Mouse (Mus musculus) gastrocnemius, postnatal 36 days (tissue): ENCODE measurements around the gene Yju2. TPM values are rescaled to one million over a fixed set of nuclear protein-coding genes. Genes with fewer than 3 reads are reported as not detected.
A peak's percentile ranks its signal among the peaks of the same experiment; 100 is the strongest.

Experiments
- DNase-seq, 2 experiments: peaks; one replicate each; pipeline ENCODE4 v3.0.0; 2022
- intact Hi-C: fragments of 180-260 bp; cut with DNase I; formaldehyde crosslinking; loops from one replicate; pipeline ENCODE4 v1.15.1; 2025
- total RNA-seq, 2 experiments: library from RNA; stranded (reverse); gene quantifications; 2 replicates each; pipeline ENCODE4 v1.2.3; 2021

Gene Yju2
- total RNA-seq, 2 experiments from 2014 or later, result 7.8 to 8.8 TPM

- DNase-seq, result no peak
- intact Hi-C loops, result no loop called here
These were observed 1.2 kb downstream of the Yju2 start for GRCm38 (mm10) chr17:55959946-55960740.

GRCm38 (mm10) chr17:55960791-55961190 lies 1.9 kb downstream of the Yju2 start:
- intact Hi-C loops, result no loop called here
- DNase-seq, result no peak

GRCm38 (mm10) chr17:55961631-55962030 lies 2.7 kb downstream of the Yju2 start:
- no peak for DNase-seq
- intact Hi-C loops, result no loop called here

GRCm38 (mm10) chr17:55963171-55963570 lies 4.3 kb downstream of the Yju2 start:
- DNase-seq, result no peak
- intact Hi-C loops, result no loop called here

- intact Hi-C loops, result no loop called here
- no peak for DNase-seq
These were observed 5.6 kb downstream of the Yju2 start for GRCm38 (mm10) chr17:55964496-55964895.

- intact Hi-C loops, result no loop called here
- DNase-seq, result no peak
These were observed 6.1 kb downstream of the Yju2 start for GRCm38 (mm10) chr17:55964996-55965395.

- no peak for DNase-seq
- intact Hi-C loops, result no loop called here
These were observed 8.3 kb downstream of the Yju2 start for GRCm38 (mm10) chr17:55967186-55967585.

- intact Hi-C loops, result no loop called here
- DNase-seq, result no peak
These were observed 9.3 kb downstream of the Yju2 start for GRCm38 (mm10) chr17:55968210-55968609.

GRCm38 (mm10) chr17:55969560-55969959 lies 10.7 kb downstream of the Yju2 start:
- intact Hi-C loops, result no loop called here
- no peak for DNase-seq

GRCm38 (mm10) chr17:55969966-55970891 lies 11.3 kb downstream of the Yju2 start, which contains the start of gene Shd:
Gene Shd (plus strand): TSS chr17:55970467.
- DNase-seq, result no peak
- intact Hi-C loops, result no loop called here

GRCm38 (mm10) chr17:55971453-55971852 lies 12.6 kb downstream of the Yju2 start:
- intact Hi-C loops, result no loop called here
- no peak for DNase-seq

- DNase-seq, result peak; percentile 73 to 76
- intact Hi-C loops, result no loop called here
These were observed 17.5 kb downstream of the Yju2 start for GRCm38 (mm10) chr17:55976255-55976862.

- no peak for DNase-seq
- intact Hi-C loops, result no loop called here
These were observed 18.4 kb downstream of the Yju2 start for GRCm38 (mm10) chr17:55977301-55977700.

GRCm38 (mm10) chr17:55986030-55986961 lies 27.4 kb downstream of the Yju2 start, which contains the start of gene Fsd1:
Gene Fsd1 (plus strand): TSS chr17:55986509.
- intact Hi-C loops, result no loop called here
- no peak for DNase-seq

GRCm38 (mm10) chr17:55990278-55990898 lies 31.5 kb downstream of the Yju2 start:
- intact Hi-C loops, result no loop called here
- DNase-seq, result no peak

GRCm38 (mm10) chr17:55996007-55996406 lies 37.1 kb downstream of the Yju2 start:
- intact Hi-C loops, result no loop called here
- peak in 1 of 2 experiments; percentile 34 for DNase-seq

- intact Hi-C loops, result no loop called here
- no peak for DNase-seq
These were observed 41.0 kb downstream of the Yju2 start for GRCm38 (mm10) chr17:55999794-56000499.

GRCm38 (mm10) chr17:56003000-56003399 lies 44.1 kb downstream of the Yju2 start:
- intact Hi-C loops, result no loop called here
- no peak for DNase-seq
